Mouse (Mus musculus) kidney, postnatal 25 days (tissue): ENCODE measurements around the gene Gm9913.

Source experiments
- DNase-seq, 2 experiments: peaks; one replicate each; pipeline ENCODE4 v3.0.0; 2021; ENCODE audit warnings: mixed read lengths in 2 of 2

Gm9913 gene

DNA sequence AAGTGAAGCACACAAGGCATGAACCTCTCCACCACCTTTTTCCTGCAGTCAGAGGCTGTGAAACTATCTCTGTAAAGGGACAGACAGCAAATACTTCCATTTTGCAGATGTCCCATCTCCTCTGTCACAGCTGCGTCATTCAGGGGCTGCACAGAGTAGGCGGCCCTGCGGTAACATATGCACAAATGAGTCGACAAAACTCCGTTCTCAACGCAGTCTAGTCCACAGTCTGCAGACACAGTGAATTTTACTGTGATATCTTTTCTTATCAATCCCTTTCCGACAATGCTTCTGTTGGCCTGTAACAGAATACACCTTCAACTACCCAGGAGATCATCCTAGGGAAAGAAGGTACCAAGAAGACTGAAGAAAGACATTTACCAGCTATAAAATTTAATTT, 6.7 kb upstream of the Gm9913 start:
- DNase-seq: no peak

DNA sequence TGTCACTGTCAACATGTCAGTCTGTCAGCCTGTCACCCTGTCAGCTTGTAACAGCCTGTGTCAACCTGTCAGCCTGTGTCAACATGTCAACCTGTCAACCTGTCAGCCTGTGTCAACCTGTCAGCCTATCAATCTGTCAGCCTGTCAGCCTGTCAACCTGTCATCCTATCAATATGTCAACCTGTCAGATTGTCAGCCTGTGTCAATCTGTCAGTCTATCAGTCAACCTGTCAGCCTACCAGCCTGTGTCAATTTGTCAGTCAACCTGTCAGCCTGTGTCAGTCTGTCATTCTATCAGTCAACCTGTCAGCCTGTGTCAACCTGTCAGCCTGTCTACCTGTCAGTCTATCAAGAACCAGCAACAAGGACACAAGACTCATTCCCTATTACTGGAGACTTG, 3.4 kb upstream of the Gm9913 start:
- no peak for DNase-seq

DNA sequence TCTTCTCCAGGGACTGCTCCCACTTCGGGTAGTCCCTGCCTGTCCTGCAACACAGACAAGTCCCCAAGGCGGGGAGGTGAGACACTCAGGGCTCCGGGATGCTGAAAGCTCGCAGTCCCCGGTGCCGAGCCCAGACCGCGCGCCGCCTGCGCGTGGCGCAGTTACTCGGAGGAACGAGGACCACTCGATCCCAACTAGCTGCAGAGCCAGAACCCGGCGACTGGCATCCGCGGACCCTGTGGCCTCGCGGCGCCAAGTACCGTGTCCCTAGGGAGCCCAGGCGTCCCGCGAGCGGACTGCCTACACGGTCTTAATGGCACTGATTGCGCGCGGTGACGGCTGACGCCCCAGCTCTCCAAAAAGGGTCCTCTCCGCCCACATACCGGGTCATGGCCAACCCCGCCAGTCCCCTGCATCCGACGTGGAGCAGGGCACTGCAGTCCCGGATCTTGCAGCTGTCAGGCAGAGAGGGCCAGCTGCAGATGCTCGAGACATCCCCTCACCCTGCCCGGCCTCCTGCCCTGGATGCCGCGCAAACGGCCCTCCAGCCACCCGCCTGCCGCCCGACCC, 942 bp downstream of the Gm9913 start:
- DNase-seq: peak; percentile 29 to 63

- peak; percentile 44 to 56 for DNase-seq
Measured at GRCm38 (mm10) chr2:125506316-125507054, 1.6 kb downstream of the Gm9913 start.

DNA sequence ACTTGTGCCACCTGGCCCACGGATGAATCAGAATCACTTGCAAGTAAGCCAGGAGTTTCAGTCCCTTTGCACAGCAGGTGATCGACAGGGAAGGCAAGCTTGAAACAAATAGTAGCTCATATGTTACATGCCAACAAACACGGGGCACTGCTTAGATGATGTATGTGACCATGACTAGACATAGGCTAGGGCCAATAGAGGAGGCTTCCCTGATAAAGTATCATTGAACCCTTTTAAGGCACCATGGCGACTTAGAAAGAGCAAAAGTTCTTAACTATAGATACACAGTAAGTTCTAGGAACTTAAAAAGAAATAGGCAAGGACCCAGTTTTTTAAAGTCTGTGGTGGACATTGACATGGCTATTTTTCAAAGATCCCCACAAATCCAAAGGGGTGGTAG, 3.0 kb downstream of the Gm9913 start, which contains the start of gene Fbn1:
Fbn1 (minus strand) TSS at position 101 of the 400 bp plus-strand sequence.
- no peak for DNase-seq

DNA sequence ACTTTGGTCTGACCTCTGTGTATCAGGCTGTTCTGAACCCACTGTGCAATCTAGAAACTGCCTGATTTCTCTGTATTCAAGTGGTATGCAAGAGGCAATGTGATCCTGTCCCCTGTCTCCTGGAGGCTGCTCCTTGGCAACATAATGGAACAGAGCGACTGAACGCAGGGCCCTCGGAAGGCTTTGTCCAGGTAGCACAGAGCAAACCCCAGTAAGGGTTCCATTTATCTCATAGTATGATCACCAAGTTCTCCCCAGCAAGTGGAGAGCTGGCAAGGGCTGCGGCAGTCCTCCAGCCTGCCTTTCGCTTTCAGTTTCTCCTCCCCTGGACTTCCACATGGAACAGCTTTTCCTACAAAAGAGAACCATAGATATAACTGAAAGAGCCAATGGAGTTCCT, 3.5 kb downstream of the Gm9913 start:
- DNase-seq: no peak

- no peak for DNase-seq
Measured at GRCm38 (mm10) chr2:125510752-125511151, 5.9 kb downstream of the Gm9913 start.

DNA sequence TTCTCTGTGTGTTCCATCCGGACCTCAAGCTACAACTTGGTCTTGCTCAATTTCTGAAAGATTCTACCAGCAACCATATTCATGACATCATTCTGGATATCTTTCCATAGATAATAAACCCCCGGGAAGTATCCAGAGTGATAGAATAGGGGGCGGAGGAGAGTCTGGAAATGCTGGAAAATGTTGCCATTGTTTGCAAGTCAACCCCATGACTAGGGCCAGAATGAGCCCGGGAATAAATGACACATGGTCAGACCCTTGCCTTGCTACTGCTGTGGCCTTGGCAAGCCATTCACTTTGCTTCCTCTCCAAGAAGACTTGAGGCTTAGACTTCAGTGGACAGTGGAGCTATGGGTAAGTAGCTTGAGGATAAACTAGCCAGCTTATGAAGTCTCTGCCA, 7.0 kb downstream of the Gm9913 start:
- no peak for DNase-seq

- no peak for DNase-seq
Measured at GRCm38 (mm10) chr2:125512544-125512943, 7.7 kb downstream of the Gm9913 start.

DNA sequence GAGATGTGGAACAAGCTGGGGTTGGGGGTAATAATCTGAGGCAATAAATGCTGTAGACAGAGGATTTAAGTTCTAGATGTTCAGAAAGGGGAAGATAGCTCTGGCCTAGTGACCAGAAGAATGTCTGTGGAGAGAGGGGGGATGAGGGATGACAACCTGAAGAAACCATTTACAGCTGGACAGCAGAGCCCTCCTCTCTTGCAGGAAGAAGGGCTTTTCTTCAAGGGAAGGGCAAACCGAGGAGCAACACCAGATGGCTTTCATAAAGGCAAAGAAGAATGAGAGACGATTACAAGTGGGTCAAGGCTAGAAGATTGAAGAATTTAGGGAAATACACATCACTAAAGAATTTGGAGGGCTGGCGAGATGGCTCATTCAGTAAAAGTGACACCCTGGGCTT, 9.5 kb downstream of the Gm9913 start:
- no peak for DNase-seq

DNA sequence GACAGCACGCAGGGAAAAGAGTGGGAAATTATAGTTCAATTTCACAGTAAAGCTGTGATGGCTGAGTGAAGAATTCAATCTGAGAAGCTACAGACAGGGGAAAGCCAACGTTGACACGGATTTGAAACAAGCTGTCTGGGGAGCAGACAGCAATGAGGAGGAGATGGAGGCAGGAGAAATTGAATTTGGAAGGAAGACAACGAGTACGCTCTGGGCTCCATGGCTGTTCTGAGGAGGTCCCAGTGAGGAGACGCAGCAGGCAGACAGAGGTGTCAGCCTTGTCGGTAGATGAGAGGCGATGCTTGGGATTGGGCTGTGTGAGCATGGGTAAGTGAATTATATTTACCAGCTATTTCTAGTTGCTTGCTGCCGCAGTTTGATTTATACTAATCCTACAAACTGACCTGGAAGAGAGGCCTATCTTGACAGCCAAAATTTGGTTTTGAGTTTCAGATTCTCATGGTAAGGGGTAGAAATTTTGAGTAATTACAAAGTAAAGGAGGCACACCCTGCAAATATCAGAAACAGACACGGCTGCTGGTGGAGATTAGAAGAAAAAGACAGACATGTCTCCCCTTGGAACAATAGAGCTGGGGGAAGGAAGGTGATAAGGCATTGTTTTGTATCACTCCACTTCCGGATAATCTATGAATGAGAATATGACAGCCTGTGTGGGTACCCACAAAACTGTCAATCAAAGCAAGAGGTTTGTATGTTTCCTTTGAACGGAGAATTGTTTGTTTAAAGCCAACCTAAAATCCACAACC, 10.6 kb downstream of the Gm9913 start:
- no peak for DNase-seq

DNA sequence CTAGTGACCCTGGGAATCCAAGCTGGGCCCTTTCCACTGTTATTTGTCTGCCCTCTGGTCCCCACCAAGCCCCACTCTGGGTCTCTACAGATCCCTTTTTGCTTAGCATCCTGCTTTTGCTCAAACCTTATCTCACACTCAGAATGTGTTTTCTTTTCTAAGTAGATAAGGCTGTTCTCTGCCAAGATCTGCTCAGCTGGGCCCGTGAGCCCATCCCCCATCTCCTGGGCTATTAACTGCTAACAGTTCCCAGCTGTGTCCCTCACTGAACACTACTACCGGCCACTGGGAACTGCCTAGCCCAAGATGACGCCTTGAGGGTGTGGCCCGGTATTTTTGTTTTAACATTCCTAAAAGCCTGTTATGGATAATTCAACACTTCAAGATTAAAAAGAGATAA, 11.7 kb downstream of the Gm9913 start:
- peak; percentile 63 to 66 for DNase-seq

DNA sequence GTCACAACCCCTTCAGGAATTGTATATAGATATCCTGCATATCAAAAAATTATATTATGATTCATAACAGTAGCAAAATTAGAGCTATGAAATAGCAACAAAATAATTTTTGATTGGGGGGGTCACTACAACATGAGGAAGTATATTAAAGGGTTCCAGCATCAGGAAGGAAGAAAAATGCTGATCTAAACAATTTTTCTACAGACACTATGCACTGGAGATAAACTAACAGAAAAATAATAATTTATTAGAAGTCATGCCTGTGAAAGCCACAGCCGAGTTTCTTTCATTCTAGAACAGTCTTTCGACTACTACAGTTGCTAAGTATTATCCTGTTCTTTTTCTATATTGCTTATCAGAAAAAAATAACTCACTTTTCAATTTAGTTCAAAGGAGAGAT, 20.6 kb downstream of the Gm9913 start:
- no peak for DNase-seq

- no peak for DNase-seq
Measured at GRCm38 (mm10) chr2:125526566-125526965, 21.7 kb downstream of the Gm9913 start.

- DNase-seq: no peak
Measured at GRCm38 (mm10) chr2:125530665-125531064, 25.8 kb downstream of the Gm9913 start.

- DNase-seq: no peak
Measured at GRCm38 (mm10) chr2:125539640-125540039, 34.8 kb downstream of the Gm9913 start.

- DNase-seq: no peak
Measured at GRCm38 (mm10) chr2:125540579-125540978, 35.7 kb downstream of the Gm9913 start.

DNA sequence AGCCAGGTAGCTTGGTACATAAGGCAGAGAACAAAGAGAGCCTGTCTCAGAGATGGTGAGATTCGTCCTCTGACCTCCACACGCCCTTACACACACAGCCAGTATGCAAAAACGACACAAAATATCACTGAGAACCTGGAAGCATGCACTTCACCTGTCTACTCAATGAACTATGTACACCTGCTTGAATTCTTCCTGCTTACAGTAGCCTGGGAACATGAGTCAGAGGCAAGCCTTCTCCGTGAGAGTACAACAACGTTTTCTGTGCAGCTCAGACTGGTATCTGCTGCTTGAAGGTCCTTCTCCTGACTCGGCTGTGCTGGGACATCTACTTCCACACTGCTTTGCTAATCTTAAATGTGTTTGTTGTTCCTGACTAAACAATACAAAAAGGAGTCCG, 36.6 kb downstream of the Gm9913 start:
- no peak for DNase-seq

- no peak for DNase-seq
Measured at GRCm38 (mm10) chr2:125543646-125544045, 38.8 kb downstream of the Gm9913 start.

DNA sequence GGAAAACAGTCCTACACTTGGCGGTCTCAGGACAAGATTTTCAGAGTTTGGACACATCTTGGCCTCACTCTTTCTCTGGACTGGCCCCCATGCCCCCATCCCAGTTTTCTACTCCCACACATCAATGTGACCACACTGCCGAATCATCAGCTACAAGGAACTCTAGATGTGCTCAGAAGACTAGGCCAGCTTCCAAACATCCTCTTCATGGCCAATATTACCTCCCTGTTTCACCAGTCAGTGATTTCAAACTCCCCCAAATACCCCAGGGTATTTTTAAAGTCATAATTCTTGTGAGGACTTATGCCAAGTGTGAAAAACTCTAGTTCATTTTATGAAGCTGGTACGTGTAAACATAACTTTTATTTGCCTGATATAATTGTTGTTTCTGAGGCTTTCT, 40.1 kb downstream of the Gm9913 start:
- no peak for DNase-seq

DNA sequence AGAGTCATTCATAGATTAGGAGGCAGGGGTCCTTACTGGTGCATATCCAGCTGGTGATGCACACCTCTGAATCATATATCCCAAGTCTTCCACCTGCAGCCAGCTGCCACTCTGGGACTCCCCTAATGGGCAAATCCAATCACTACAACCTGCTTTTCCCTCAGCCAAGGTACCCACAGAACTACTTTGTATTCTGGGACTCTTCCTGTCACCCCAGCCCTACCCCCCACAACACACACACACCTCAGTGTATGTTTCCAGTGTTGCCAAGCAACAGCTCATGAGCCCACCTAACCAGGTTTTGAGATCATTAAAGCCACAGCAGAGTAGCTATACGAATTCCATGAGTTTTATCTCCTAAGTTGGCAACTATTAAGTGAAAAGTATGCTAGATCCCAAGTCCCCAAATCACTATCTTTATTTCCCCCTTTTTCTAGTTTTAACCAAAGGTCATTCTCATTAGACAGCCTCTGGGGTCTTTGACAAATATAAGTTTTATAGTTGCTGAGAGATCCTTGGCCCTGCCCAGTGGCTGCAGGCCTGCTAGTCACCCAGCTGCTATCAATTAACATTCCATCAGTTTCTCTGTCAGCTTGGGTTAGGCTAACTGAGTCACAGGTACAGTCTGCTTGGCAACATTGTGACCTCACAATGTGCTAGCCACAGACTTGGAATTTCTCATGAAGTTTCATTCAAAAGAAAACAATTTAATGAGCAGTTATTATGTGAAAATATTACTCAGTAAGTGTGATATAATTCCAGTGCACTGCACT, 44.1 kb downstream of the Gm9913 start:
- DNase-seq: no peak

- no peak for DNase-seq
Measured at GRCm38 (mm10) chr2:125555830-125556229, 50.9 kb downstream of the Gm9913 start.
